Mouse (Mus musculus) kidney, adult 11 months (tissue): ENCODE measurements around the gene Ccl26.

Source experiments
- DNase-seq: peaks from one replicate; pipeline ENCODE4 v3.0.0; 2022

The Ccl26 gene

GRCm38 (mm10) chr5:135537326-135537725, 26.0 kb downstream of the Ccl26 start:
- peak; percentile 31 for DNase-seq

GRCm38 (mm10) chr5:135535867-135536266, 27.5 kb downstream of the Ccl26 start:
- DNase-seq: no peak

GRCm38 (mm10) chr5:135533431-135533830, 29.9 kb downstream of the Ccl26 start:
- peak; percentile 73 for DNase-seq

GRCm38 (mm10) chr5:135531306-135531845, 32.0 kb downstream of the Ccl26 start:
- DNase-seq: no peak

- no peak for DNase-seq
Observed at GRCm38 (mm10) chr5:135529964-135530363, 33.4 kb downstream of the Ccl26 start.

GRCm38 (mm10) chr5:135529310-135529709, 34.1 kb downstream of the Ccl26 start:
- DNase-seq: no peak

- no peak for DNase-seq
Observed at GRCm38 (mm10) chr5:135527986-135528385, 35.4 kb downstream of the Ccl26 start.

GRCm38 (mm10) chr5:135524660-135525560, 38.5 kb downstream of the Ccl26 start:
- no peak for DNase-seq

GRCm38 (mm10) chr5:135524087-135524486, 39.3 kb downstream of the Ccl26 start:
- no peak for DNase-seq

- DNase-seq: no peak
Observed at GRCm38 (mm10) chr5:135522111-135522722, 41.2 kb downstream of the Ccl26 start.

- no peak for DNase-seq
Observed at GRCm38 (mm10) chr5:135517348-135517883, 46.0 kb downstream of the Ccl26 start.

GRCm38 (mm10) chr5:135513131-135513530, 50.2 kb downstream of the Ccl26 start:
- no peak for DNase-seq

GRCm38 (mm10) chr5:135511105-135511504, 52.3 kb downstream of the Ccl26 start:
- no peak for DNase-seq
